Mouse (Mus musculus): Measurements from ENCODE around the gene Slc43a2.
"Not testable (repeated sequence)": the region's sequence is repeated elsewhere in the genome, so short reads cannot be mapped to it uniquely, and the experiment has no call there.

Slc43a2 gene

DNA sequence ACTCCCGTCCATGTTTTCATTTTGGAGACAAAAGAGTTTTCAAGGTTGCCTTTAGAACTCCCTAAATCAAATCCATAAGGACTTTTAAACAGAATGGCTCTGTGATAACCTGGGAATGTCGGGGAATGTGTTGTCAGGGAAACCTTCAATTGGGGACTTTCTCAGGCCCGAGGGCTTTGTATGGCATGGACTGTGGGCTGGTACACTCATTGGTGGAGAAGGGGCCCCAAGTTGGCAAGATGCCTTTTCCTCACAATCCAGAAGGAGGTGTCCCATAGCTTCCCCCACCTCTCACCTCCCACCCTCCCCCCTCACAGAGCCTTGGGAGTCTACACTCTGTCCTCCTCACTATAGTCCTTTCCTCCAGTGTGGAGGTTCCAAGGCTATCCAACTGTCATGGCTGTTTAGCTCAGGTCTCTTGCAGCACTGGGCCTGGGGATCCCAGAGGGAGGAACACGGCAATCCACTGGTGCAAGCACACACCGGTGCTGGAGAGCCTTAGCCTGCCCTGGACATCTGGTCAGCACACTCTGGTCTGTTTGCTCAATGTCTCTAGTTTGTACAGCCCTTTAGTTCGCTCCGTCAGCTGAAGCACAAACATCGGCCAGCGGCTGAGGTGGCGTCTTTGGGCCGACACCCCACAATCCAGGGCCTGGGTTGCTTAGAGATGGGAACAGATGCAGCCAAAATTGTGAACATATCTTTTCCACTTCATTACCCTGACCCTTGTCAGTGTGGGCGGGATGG lies 18.9 kb downstream of the Slc43a2 start:
- DNase-seq (ENCODE audit: extremely low spot score, low spot score), result no peak

GRCm38 (mm10) chr11:75551321-75551720 lies 19.8 kb downstream of the Slc43a2 start:
- DNase-seq (ENCODE audit: extremely low spot score, low spot score), result no peak

DNA sequence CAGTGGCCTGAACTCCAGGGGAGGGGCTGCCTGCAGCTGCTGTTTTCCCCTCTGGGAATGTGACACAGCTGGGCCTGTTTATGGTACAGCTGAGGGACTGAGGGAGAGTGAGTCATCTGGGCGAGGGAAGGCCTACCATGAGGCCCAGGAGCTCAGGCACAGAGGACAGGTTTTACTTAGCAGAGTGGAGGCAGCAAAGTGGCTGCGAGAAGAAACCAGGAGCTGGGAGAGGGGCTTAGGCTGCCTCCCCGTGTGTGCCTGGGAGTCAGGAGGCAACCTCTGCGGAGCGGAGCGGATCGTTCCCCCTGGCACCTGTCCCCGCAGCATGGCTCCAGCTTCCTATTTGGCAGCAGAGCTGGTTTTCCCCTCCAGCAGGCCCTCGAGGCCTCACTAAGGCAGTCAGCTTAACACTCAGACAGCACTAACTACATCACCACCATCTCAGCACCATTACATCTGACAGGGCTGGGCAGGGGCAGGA lies 20.5 kb downstream of the Slc43a2 start:
- DNase-seq (ENCODE audit: extremely low spot score, low spot score), result no peak

DNA sequence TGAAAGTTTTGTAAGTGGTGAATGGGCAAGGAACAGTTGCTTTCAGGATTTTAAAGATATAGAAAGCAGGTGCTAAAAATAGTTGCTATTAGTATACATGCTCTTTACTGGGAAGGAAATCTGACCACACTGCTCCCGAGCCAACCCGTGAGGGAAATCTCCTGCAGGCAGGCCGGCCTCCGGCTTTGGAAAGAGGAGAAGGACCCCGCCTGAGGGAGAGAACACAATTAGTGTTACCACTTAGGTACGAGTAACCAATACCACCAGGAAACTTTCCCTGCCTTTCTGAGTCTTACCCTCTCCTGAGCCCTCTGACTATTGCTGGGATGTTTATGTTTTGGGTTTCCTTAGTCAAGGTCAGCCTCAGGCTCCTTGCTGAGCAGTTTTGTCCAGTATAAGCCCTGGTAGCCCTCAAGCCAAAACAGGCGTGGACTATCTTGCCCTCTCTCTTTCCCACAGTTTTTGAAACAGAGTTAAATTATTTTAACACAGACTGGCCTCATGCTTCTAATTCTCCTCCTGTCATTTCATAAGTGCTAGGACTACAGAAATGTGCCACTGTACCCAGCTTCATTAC lies 21.5 kb downstream of the Slc43a2 start:
- no peak for DNase-seq (ENCODE audit: extremely low spot score, low spot score)

DNA sequence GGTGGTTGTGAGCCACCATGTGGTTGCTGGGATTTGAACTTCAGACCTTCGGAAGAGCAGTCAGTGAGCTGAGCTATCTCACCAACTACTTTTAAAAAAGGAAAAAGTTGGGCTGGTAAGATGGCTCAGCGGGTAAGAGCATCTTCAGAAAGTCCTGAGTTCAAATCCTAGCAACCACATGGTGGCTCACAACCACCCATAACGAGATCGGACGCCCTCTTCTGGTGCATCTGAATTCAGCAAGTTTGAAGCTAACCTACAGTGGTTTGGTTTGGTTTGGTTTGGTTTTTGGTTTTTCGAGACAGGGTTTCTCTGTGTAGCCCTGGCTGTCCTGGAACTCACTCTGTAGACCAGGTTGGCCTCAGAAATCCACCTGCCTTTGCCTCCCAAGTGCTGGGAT lies 24.5 kb downstream of the Slc43a2 start:
- DNase-seq (ENCODE audit: extremely low spot score, low spot score), result not testable (repeated sequence)

GRCm38 (mm10) chr11:75557142-75557541 lies 25.6 kb downstream of the Slc43a2 start:
- no peak for DNase-seq (ENCODE audit: extremely low spot score, low spot score)

GRCm38 (mm10) chr11:75558101-75558500 lies 26.6 kb downstream of the Slc43a2 start:
- DNase-seq (ENCODE audit: extremely low spot score, low spot score), result no peak

DNA sequence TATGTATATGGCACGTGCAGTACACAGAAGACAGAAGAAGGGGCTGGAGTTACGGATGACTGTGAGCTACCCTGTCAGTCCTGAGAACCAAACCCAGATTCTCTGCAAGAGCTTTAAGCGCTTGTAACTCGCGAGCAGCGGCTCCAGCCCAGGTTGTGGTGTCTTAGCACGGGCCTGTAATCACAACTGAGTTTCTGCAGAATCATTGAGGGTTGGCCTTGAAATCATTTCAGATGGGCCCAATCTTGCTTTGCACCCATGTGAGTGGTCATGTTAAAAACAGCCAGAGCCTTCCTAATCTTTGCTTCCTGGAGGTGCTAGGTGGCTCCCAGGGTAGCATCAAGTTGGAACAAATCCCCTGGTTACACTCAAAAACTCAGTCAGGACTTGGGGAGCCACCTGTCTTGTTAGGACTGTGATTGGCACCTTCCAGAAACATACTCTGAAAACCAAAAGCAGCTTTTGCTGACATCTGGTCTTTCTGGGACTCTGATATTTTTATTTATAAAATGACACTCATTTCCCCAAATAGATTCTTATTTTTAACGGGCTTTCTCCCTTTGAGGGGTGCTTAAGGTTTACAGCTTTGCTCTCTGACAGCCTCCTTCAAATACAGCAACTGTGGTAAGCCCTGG lies 28.5 kb downstream of the Slc43a2 start:
- DNase-seq (ENCODE audit: extremely low spot score, low spot score), result no peak

DNA sequence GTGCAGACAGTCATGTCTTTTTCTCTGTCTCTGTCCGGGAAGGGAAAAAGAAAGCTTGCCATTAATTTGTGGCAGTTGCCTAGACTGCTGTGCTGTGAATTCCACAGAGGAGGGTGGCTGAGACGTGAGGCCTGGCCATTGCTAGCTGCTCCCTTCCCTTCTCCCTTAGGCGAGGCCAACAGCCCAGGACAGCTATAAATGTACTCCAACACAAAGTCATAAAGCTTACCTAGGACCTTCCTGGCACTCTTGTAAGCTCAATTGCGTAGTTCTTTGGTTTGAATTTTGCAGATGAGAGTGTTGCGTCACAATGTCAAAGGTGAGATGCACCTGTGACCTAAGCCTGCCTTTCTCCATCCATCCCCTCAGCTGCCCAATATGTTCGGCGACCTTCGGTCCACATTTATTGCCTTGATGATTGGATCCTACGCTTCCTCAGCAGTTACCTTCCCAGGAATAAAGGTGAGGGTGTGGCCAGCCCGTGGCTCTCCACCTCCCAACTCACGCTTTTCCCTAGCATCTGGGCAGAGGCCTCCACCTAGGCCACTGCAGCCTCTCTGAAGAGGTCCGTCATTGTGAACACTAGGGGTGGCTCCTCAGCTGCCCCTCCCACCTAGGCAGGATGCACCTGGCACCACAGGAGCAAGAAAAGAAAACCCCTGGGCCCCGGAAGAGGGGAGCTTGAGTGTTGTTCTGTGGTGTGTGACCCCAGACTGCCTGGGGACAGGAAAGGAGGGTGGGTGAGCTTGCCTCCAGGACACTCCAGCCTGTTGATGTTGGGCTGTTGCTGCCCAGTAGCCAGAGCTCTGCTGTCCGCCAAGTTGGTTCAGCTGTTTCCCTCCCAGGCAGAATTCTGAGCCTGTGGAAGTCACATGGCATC lies 29.3 kb downstream of the Slc43a2 start:
- no peak for DNase-seq (ENCODE audit: extremely low spot score, low spot score)

- DNase-seq (ENCODE audit: extremely low spot score, low spot score), result no peak
Observed at GRCm38 (mm10) chr11:75561410-75561791, 29.9 kb downstream of the Slc43a2 start.

DNA sequence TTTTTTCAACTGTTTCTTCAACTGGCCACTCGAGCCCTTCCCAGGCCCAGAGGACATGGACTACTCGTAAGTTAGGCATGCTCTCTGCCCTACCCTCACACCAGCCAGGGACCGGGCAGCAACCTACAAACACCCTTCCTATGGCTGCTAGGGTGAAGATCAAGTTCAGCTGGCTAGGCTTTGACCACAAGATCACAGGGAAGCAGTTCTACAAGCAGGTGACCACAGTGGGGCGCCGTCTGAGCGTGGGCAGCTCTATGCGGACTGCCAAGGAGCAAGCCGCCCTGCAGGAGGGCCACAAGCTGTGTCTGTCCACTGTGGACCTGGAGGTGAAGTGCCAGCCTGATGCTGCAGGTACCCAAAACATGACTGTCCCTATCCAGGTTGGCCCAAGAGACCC lies 31.3 kb downstream of the Slc43a2 start:
- no peak for DNase-seq (ENCODE audit: extremely low spot score, low spot score)

DNA sequence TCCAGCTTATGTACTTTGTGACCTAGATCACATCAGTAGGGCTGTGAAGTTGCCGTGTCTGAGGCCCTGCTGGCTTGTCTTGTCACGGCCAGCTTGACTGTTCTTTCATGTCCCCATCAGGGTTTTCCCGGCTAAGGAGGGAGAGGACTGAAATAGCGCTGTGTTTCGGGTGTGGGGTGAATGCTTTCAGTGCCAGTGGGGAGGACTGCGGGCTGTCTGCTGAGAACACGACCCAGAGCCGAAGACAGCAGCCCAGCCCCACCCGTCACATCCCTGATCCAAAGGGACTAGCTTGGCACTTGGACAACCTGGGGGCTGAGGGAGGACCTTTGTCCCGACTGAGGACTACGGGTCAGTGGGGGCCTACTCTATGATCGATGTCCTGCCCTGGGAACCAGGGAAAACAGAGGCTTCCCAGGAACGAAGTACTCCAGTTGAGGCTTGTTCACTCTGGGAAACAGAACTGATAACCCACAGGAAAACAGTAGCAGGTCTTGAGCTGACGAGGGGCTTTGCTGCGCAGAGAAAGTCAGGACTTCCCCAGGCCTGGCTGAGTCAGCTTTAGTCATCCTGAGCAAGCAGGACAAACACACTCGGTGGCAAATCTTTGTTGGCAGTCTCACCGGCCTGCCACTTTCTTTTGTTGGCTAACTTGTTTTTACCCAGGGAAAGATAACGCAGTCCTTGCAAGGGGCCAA lies 32.5 kb downstream of the Slc43a2 start:
- no peak for DNase-seq (ENCODE audit: extremely low spot score, low spot score)

DNA sequence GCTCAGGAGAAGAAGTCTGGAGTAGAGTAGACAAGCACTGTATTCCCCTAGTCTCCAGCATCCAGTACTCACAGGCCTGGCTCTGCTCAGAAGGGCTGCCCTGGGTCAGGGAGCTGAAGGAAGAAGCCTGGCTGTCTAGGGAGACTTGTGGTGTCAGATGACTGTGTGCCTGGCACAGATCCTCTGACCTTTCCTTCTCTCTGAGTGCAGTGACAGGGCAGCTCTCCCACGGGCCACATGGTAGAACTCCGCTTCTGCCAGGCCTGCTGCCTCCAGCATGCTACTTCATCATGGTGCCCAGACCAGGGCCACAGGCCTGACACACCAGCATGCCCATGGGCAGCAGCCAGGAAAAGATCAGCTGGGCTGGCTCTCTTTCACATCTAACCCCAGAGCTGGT lies 34.4 kb downstream of the Slc43a2 start:
- DNase-seq (ENCODE audit: extremely low spot score, low spot score), result no peak

DNA sequence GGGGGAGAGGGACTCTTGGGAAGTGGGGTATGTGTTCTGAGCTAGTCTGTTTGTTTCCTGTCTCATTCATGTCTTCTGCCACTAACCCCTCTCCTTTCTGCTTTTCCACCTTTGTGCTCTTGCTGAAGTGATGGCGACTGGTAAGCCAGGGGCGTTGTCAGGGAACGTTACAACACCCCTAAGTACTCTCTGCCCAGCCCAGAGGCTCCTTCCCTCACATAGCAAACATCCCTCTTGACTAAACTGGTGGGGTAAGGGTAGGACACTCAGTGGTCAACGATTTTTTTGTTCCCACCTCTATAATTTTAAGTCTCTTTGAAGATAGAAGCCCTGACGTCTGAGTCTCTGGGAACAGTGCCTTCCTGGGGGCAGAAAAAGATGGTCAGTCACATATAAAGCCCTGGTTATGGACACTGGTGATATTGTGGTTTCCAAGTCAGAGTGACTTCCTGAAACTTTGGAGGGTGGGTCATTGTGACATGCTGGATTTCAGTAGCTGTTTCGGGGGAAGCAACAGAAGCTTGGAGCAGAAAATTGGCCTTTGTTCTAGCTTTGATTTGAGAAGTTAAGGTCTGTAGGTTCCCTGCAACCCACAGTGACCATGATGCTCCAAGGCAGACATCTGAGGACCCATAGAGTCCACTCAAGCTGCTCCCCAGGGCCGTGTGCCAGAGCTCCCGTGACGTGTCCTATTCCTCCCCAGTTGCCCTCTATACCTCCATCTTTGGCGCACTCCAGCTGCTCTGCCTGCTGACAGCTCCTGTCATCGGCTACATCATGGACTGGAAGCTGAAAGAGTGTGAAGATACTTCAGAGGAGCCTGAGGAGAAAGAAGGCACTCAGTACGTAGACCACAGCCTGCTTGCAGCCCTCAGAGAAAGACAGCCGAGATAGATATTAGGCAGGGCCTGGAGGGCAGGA lies 35.0 kb downstream of the Slc43a2 start:
- no peak for DNase-seq (ENCODE audit: extremely low spot score, low spot score)

DNA sequence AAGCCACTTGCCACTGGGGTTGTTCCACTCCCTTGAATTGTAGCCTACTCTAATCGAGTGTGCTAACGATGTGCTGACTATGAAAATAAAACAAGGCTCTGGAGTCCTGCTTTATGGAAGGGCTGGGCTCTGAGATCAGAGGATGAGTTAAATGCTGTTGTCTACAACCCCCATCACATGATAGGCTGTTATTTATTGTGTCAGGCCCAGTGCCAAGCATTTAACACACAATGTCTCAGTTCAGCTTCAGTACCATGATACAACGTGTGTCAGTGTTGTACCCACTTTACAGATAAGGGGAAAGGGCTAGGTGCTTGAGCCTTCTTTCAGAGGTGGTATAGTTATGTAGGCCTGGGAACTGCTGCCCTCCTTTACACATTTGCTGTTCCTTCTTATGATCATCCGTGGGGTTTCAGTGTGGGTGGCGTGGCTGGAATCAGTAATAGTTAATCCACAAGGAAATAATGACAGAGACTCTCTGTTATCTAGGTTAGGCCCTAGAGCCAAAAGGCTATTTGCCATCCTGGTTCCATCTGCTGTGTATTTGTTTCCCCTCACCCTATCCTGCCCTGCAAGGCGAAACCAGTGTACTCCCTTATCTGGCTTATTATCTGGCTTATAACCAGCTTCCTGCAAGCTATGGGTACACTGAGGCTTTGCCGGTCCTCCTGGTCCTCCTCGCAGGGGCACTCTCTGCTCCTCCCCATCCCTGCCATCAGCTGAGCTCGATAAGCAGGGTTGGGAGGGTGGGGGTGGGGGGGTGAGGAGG lies 36.0 kb downstream of the Slc43a2 start:
- no peak for DNase-seq (ENCODE audit: extremely low spot score, low spot score)

- no peak for DNase-seq (ENCODE audit: extremely low spot score, low spot score)
Observed at GRCm38 (mm10) chr11:75568115-75568511, 36.6 kb downstream of the Slc43a2 start.

- DNase-seq (ENCODE audit: extremely low spot score, low spot score), result no peak
Observed at GRCm38 (mm10) chr11:75568962-75569361, 37.5 kb downstream of the Slc43a2 start.

- no peak for DNase-seq (ENCODE audit: extremely low spot score, low spot score)
Observed at GRCm38 (mm10) chr11:75570375-75571125, 39.1 kb downstream of the Slc43a2 start.

Measured in neural tube, embryonic 10.5 days (tissue).